Comparison of ENCODE assay signal across 8 mouse cellular contexts in genomic region chr1:167001844-167002485, GRCm38 (mm10). TPM values are rescaled to one million over a fixed set of nuclear protein-coding genes. Genes with fewer than 3 reads are reported as not detected.
DNase-seq lines count a peak whose midpoint lies in the region; ATAC-seq lines count a peak whose summit lies in the region.

No protein-coding gene starts in this region.

- peak overlapping the region; percentile 63 for H3K27ac ChIP-seq in brown adipose tissue, adult 24 weeks (replicated peaks; ENCODE audit: low read depth, low read length)
- H3K27ac ChIP-seq in forebrain, embryonic 13.5 days, result peak overlapping the region; percentile 92
- H3K27ac ChIP-seq in macrophage, result no peak overlapping the region
- H3K27ac ChIP-seq in stomach, embryonic 14.5 days (ENCODE audit: low read length), result no peak overlapping the region

- peak overlapping the region; percentile 89 for H3K4me2 ChIP-seq in forebrain, embryonic 13.5 days
- peak overlapping the region; percentile 97 for H3K4me2 ChIP-seq in stomach, embryonic 14.5 days (replicated peaks; ENCODE audit: low read depth, low read length)

- H3K4me3 ChIP-seq in brown adipose tissue, adult 24 weeks (ENCODE audit: insufficient read depth, low read depth, low read length), result peak overlapping the region; percentile 71
- H3K4me3 ChIP-seq in forebrain, embryonic 13.5 days, result peak overlapping the region; percentile 76
- H3K4me3 ChIP-seq in macrophage (ENCODE audit: inconsistent target), result peak overlapping the region; percentile 10; the same call in 1 of the 2 replicates
- H3K4me3 ChIP-seq in stomach, embryonic 14.5 days (ENCODE audit: low read depth, low read length), result peak overlapping the region; percentile 72

- H3K4me1 ChIP-seq in brown adipose tissue, adult 24 weeks (ENCODE audit: control insufficient read depth, insufficient read depth, insufficient read length, low read length), result peaks cover 14% of the 10 kb centered on the region
- H3K4me1 ChIP-seq in forebrain, embryonic 13.5 days, result peaks cover 17% of the 10 kb centered on the region
- H3K4me1 ChIP-seq in stomach, embryonic 14.5 days (ENCODE audit: control insufficient read depth, insufficient read depth, low read length), result peaks cover 5% of the 10 kb centered on the region; the same call in 1 of the 2 replicates

- peak; percentile 2 for DNase-seq in ovary, postnatal 14 days (ENCODE audit: low spot score)
- no peak for DNase-seq in ovary, postnatal 36 days (ENCODE audit: low spot score)
- DNase-seq in induced T-regulatory cell, adult 2 months (ENCODE audit: low read depth), result peak; percentile 4
- DNase-seq in urinary bladder, postnatal 14 days (ENCODE audit: low spot score), result no peak

- no peaks in the 10 kb centered on the region for H3K9me3 ChIP-seq in forebrain, embryonic 13.5 days (replicated peaks)
- H3K9me3 ChIP-seq in stomach, embryonic 14.5 days (ENCODE audit: control insufficient read depth, low read depth, low read length), result no peaks in the 10 kb centered on the region

- H3K27me3 ChIP-seq in forebrain, embryonic 13.5 days, result peaks cover 9% of the 10 kb centered on the region
- peaks cover 15% of the 10 kb centered on the region for H3K27me3 ChIP-seq in stomach, embryonic 14.5 days (ENCODE audit: control insufficient read depth, insufficient read depth, low read length)

- H3K36me3 ChIP-seq in forebrain, embryonic 13.5 days (ENCODE audit: poor library complexity, severe bottlenecking), result no peaks in the 10 kb centered on the region
- no peaks in the 10 kb centered on the region for H3K36me3 ChIP-seq in macrophage (ENCODE audit: inconsistent target)
- no peaks in the 10 kb centered on the region for H3K36me3 ChIP-seq in stomach, embryonic 14.5 days (ENCODE audit: control insufficient read depth, insufficient read depth, low read length)

- H3K79me2 ChIP-seq in macrophage (ENCODE audit: inconsistent target), result no peaks in the 10 kb centered on the region

- under 1% methylated on average over 30 of the region's 30 CpGs for WGBS in forebrain, embryonic 13.5 days
- WGBS in macrophage (ENCODE audit: missing documents), result 5% methylated on average over 24 of the region's 30 CpGs
- 2% methylated on average over 30 of the region's 30 CpGs for WGBS in stomach, embryonic 14.5 days

- peak; percentile 26 for ATAC-seq in forebrain, embryonic 13.5 days
- no peak for ATAC-seq in stomach, embryonic 14.5 days (ENCODE audit: insufficient number of reproducible peaks, insufficient read depth, low FRiP score, low read depth)

- peak overlapping the region; percentile 77 for H3K9ac ChIP-seq in forebrain, embryonic 13.5 days
- H3K9ac ChIP-seq in stomach, embryonic 14.5 days (replicated peaks; ENCODE audit: low read depth, low read length), result no peak overlapping the region

RNA-seq across cellular contexts. Expression of gene Fam78b, which starts 0.7 kb away (rescaled TPM):
- 5.0 and 8.0 TPM in 2 replicates for polyA plus RNA-seq in brown adipose tissue, adult 24 weeks (2012; ENCODE audit: insufficient read depth, insufficient read length, missing spikeins)
- 3.9 and 4.7 TPM in 2 replicates for polyA plus RNA-seq in forebrain, embryonic 13.5 days (2015; fragmentation: Nextera tagmentation; extraction: Ambion mirVana)
- 1 to 10 TPM in 9 of 26 experiments, under 1 TPM in 8, not detected in 9; 0.23 to 5.9 (median 1.2) TPM for total RNA-seq in macrophage (2018; cell fraction: chromatin; rRNA removed)
- 1 to 10 TPM in 10 of 26 experiments, under 1 TPM in 14, not detected in 2; 0.07 to 1.8 (median 0.78) TPM for total RNA-seq in macrophage (2018; cell fraction: cytosol; rRNA removed)
- total RNA-seq in macrophage (2018; cell fraction: nucleus; rRNA removed), result 1 to 10 TPM in 8 of 26 experiments, under 1 TPM in 8, not detected in 10; 0.18 to 3.8 (median 1.0) TPM
- 0.42 to 3.9 TPM (median 1.7 TPM) in 3 replicates for polyA plus RNA-seq in macrophage (2018)
- polyA plus RNA-seq in stomach, embryonic 14.5 days (2014; fragmentation: Nextera tagmentation; extraction: Ambion mirVana), result 1.8 and 1.9 TPM in 2 replicates

Comparison
In these comparisons a context has a peak if more than half of its experiments do, and no peak if none do; other contexts are left out.
1. DNase-seq: peak in ovary, postnatal 14 days (single experiment) and induced T-regulatory cell, adult 2 months (single experiment); none in ovary, postnatal 36 days (single experiment) and urinary bladder, postnatal 14 days (single experiment).
2. H3K27ac ChIP-seq: peak in brown adipose tissue, adult 24 weeks (single experiment) and forebrain, embryonic 13.5 days (single experiment); none in macrophage (single experiment) and stomach, embryonic 14.5 days (single experiment).
3. H3K4me3 ChIP-seq: peak in every context shown above with its lines; median percentile 76 in forebrain, embryonic 13.5 days; 72 in stomach, embryonic 14.5 days; 71 in brown adipose tissue, adult 24 weeks; 10 in macrophage.